Comparison of ENCODE assay signal across 9 mouse cellular contexts in genomic region chr6:72783780-72784179, GRCm38 (mm10).
"Had no signal": no experiment of that assay in that cellular context is flagged by ENCODE, and none has a peak within 500 bp of the region (broad histone marks: within the 10 kb centered on the region; RNA-seq: fewer than 3 reads in every experiment).

No protein-coding gene starts in this region.

- DNase-seq: lung, adult 18-20 months; lung, embryonic 14.5 days; lung, postnatal 10 days; right cerebral cortex, postnatal 14 days; thymus, adult 18-20 months; thymus, postnatal 14 days; thymus, postnatal 36 days had no signal

- ATAC-seq: midbrain, embryonic 13.5 days; midbrain, embryonic 15.5 days had no signal
